Mouse (Mus musculus) frontal cortex, adult 2 months (tissue): ENCODE data around the gene Drd4. TPM values are rescaled to one million over a fixed set of nuclear protein-coding genes. Genes with fewer than 3 reads are reported as not detected.

Experiments used
- DNase-seq, 2 experiments: peaks; one replicate each; pipeline ENCODE4 v3.0.0; 2022; ENCODE audit warnings: low spot score in 1 of 2; ENCODE audit errors: extremely low spot score in 1 of 2
- polyA plus RNA-seq: library from polyadenylated mRNA; depleted of rRNA; stranded (reverse); fragments of >200 nt; gene quantifications from 2 replicates; pipeline ENCODE4 v1.2.3, GENCODE M21; 2012; rRNA removed

Drd4 gene
- polyA plus RNA-seq, 1 experiment, result 0.48 TPM

DNA sequence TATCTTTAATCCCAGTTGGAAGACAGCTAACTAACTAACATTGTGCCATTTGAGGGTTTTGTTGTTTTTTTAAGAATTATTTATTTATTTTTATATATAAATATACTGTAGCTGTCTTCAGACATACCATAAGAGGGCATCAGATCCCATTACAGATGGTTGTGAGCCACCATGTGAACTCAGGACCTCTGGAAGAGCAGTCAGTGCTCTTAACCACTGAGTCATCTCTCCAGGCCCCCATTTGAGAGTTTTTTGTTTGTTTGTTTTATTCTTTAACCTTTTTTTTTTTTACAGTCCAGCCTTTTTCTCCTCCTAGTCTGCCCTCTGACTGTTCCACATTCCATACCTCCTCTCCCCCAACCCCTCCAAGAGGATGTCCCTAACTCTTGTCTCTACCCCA lies 38.9 kb downstream of the Drd4 start:
- DNase-seq, result no peak

DNA sequence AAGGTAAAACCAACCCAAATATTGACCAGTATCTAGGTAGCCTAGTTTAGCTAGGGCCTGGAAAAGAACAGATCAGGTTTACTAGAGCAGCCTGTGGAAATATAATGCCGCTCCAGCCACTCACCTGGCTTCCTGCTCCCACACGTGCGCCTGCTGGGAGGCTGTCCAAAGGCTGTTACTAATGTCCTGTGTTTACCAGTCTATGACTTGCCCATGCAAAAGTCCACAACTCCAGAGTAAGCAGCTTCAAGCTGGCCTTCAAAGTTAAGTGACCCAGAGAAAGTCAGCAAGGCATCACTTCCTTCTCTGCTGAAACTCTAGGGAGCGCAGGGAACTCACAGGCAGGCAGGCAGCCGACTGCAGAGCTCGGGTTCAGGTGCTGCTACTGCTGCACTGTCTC lies 40.2 kb downstream of the Drd4 start:
- DNase-seq, result no peak

DNA sequence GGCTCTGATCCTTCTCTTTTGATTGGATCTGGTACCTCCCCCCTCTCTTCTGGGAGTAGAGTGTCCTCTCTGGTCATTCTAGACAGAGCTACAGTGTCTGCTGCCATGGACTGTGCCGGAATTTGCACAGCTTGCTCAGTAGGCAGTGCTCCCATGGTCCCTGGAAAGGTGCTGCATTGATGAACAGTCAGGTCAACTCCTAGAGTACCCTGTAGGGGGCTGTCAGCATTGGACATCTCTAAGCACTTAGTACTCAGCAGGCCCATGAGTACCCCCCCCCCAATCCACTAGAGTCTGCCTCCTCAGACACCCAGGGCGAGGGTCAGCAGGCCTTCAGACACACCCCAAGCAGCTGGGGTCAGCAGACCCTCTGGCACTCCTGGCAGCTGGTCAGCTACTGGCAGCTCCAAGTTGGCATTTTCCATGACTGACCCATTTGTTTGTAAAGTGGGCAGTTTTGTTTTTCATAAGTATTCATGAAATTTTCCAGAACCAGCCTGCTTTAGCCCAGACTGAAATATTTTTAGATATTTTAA lies 43.3 kb downstream of the Drd4 start:
- DNase-seq, result no peak

DNA sequence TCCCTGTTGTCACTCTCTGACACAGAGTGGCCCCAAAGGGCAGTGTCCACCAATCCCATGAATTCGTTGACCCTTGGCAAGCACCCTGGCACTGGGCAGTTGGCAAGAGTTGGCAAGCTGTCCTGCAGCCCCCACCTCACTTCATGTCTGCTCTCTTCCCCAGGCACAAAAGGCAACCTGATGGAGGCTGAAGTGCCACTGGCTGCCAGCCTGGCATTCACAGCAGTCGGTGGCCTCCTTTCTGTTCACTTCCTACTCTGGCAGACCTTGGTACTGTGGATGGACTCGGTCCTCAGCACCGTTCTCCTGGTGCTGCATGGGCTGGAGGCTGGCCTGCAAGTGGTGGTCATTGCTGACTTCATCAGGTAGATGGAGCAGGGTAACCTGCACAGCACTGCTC lies 43.9 kb downstream of the Drd4 start:
- peak in 1 of 2 experiments; percentile 30 for DNase-seq

DNA sequence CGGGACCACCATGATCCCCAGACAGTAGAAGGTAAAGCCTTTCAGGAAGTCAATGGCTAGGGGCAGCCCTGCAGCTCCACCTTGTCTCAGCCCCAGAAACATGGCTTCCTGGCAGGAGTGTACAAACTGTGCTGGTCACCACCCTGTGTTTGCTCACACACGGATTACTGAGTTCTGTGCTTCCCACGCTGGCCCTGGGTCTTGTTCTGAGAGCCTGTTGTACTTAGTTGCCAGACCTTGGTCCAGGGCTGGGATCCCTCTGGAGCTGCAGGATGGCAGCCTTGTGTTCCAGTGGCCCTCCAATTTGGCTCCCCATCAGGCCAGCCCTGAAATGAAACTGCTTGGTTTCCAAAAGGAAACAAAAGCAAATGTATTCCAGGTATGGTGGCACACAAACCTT lies 44.5 kb downstream of the Drd4 start:
- DNase-seq, result no peak

DNA sequence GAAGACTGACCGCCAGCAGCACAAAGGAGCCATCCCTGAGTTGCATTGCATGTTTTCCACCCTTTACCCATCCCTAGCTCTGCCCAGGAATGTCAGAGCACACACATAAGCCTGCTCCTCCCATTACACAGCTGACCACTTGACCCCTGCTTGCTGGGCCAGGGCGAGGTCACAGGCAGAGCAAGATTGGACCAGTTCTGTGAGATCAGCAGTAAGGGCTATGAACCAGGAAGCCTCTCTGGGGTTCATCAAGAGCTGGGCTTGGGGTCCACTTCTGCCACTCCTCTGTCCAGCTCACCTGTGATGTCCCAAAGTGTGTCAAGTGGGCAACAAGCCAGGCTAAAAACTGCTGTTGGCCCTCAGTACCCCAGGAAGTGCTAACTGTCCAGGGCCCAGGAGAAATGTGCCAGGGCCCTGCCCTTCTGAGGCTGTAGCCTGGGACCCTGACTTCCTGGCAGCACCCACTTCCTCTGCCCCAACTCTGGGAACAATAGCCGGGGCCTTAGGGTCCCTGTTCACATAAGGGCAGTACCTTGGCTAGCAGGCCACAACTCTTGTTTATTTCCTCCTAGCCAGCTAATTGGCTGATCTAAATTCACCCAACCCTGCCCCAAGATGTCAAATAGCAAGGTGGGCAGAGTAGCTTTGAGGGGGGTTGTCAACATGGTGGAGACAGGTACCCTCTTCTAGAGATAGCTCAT lies 46.1 kb downstream of the Drd4 start:
- no peak for DNase-seq

DNA sequence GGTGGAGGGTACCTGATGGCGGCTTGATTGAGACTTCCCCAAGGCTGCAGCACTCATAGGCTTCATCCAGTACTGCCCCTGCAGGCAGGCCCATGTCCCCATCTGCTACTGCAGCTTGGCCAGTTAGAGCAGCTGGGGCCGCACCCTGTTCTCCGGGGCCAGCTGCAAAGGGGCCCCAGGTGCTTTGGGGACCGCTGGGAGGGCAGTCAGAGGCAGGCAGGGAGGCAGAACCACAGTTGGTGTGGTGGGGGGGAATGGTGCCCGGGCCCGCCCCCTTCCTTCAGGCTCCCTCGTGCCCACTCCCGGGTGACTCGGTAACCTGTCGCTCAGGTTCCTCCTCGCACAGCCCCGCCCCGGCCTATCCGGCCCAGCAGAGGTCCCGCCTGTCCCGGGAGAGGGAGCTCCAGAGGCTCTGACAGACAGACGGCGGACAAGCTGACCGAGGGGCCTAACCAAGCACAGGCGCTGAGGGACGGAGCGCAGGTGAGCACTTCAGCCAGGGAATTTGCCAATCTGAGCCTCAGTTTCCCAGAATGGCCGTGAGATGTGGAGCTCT lies 46.8 kb downstream of the Drd4 start, which contains the start of gene Eps8l2:
Gene Eps8l2, plus strand, starts transcription at position 305 of the 556 bp plus-strand sequence.
- no peak for DNase-seq

DNA sequence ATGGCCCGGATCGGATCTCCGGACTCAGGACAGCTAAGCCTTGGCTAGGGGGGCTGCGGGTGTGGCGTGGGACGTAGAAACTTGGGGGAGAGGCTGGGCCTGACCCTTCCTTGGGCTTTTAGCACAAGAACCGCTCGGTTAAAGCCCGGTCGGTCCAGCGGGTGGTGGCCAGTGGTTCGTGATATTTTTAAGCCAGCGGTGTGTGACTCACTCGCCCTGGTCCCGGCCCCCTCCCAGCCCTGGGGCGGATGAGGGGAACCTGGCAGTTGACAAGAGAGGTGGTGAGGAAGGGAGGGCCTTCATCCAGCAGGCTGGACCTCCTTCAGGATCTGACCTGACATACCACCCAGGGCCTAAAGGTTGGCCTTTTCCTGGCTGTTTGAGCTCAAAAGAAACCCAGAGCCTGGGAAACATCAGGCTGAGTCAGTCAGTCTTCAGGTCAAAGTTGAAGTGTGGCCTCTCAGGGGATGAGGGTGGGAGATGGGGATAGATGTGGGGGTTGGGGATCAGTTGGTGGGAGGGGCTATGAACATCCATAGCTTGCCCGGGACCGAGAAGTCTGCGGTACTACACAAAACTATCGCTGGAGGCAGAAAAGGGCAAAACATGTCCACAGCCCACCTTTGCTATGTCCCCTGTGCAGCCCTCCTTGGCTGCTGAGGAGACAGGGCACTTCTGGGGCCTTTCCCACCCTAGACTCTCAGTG lies 47.6 kb downstream of the Drd4 start:
- DNase-seq, result no peak

DNA sequence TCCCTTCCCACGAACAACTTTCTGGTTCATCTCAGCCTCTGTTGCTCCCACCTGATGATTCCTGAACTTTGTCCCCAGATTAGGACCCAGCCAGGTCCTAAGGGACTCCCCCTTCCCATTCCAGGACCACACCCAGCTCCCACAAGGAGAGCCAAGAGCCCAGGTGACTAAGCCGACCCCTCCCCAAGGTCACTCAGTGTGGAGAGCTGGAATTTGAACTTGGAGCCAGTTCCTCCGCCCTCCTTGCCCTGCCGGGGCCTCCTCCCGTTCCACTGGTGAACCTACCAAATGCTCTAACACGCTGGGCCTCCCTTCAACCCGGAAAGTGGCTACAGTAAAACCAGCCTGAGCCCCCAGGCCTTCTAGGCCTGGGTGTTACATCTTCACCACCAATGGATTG lies 48.2 kb downstream of the Drd4 start:
- DNase-seq, result no peak

DNA sequence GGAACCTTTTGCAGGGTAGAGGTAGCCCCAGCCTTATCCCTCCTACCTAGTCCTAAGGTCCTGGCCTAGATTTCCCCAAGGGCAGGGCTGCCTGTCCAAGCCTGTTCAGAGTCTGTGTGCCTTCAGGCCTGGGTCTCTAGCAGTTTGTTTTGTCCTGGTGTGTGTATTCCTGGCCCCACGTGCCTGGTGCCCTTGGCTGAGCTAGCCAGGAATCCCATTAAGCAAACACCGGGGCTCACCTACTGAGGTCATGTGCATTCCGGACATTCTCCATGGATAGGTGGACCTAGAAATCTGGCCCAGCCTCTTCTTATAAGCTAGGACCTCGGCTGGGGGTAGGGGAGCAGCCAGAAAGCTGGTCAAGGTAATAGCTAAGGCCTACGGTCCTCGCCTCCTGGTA lies 48.7 kb downstream of the Drd4 start:
- no peak for DNase-seq

DNA sequence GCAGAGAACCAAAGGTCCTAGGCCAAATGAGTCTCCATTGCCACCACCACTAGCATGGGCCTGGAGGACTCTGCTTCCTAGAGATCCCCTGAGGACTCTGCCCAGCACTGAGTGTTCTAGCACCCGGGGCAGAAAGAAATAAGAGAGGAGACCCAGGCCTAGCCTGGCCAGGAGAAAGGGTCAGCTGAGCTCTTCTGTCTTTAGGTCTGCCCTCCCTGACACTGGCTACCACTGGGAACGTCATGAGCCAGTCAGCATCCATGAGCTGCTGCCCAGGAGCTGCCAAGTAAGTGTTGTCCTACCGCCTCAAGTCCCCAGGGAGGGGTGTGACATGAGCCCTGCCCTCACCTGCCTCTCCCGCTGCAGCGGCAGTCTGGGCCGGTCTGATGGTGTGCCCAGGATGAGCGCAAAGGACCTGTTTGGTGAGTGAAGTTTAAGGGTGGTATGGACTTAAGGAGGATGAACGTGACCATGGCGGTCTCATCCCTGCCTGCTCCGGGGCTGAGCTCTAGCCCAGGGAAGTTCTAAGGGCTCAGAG lies 50.0 kb downstream of the Drd4 start:
- DNase-seq, result no peak

DNA sequence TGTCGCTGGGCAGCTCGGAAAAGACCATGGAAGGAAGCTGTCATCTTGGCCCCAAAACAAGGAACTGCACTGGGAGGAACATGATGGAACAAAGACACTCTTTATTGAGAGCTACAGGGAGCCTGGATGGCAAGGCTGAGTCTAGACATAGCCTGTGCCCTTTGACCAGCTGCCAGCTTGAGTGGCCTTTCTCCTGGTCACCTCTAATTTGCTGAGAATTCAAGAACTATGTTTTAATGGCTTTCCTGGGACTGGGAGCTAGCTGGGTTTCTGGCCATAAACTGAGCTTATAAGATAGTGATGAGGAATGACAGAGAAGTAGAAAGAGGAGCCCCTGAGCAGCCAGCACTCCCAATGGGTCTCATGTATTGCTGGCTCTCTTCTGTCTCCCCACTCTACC lies 51.4 kb downstream of the Drd4 start:
- no peak for DNase-seq

DNA sequence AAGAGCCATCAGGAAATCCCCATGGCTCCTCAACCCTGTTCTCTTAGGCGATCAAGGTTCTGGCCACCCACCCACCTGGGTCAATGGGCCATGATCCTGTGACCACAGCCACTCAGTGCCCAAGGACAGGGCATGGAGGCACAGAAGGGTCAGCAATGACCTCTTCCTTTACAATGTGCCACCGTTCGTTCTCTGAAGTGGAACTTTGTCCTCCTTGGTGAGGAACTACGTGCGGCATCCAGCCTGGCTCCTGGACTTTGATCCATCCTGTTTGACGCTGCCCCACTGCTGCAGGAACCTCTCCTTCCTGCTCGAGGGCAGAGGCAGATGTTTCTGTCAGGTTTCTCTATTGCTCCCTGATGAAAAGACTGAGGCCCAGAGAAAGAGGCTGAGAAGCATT lies 51.9 kb downstream of the Drd4 start:
- DNase-seq, result no peak

DNA sequence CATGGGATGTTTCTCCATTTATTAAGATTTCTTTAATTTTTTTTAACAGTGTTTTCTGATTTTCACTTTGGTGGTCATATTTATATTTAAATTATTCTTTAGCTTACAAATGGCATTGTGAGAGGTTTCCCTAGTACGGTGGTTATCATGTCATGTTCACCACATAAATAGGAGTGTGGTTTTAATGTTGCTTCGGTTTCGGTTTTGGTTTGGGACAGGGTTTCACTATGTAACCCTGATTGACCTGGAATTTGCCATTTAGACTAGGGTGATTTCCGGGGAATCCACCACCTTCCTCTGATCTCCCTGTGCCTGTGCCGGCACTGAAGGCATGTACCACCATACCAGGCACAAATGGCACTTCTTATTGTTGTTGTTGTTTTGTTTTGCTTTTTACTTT lies 53.0 kb downstream of the Drd4 start:
- DNase-seq, result no peak

Other genes with a start within 250 kb of the Drd4 start
- gene B4galnt4, start 230.9 kb upstream of the Drd4 start, polyA plus RNA-seq, result 99.1 and 103 TPM in 2 replicates
- gene Pkp3, start 213.8 kb upstream of the Drd4 start, polyA plus RNA-seq, result 0.11 and 0.22 TPM in 2 replicates
- gene Sigirr, start 191.4 kb upstream of the Drd4 start, polyA plus RNA-seq, result 3.7 and 4.0 TPM in 2 replicates
- gene Ano9, start 174.2 kb upstream of the Drd4 start, polyA plus RNA-seq, result 0.08 and 0.10 TPM in 2 replicates
- gene Ptdss2, start 169.6 kb upstream of the Drd4 start, polyA plus RNA-seq, result 52.1 and 62.4 TPM in 2 replicates
- gene Rnh1, start 119.1 kb upstream of the Drd4 start, polyA plus RNA-seq, result 34.5 and 36.4 TPM in 2 replicates
- 243 and 245 TPM in 2 replicates for gene Hras, start 98.0 kb upstream of the Drd4 start, polyA plus RNA-seq
- 4.8 and 5.5 TPM in 2 replicates for gene Lrrc56, start 97.8 kb upstream of the Drd4 start, polyA plus RNA-seq
- 0.17 and 0.20 TPM in 2 replicates for gene Lmntd2, start 77.9 kb upstream of the Drd4 start, polyA plus RNA-seq
- 1.8 and 2.3 TPM in 2 replicates for gene Rassf7, start 76.1 kb upstream of the Drd4 start, polyA plus RNA-seq
- 31.0 and 35.1 TPM in 2 replicates for gene Phrf1, start 63.2 kb upstream of the Drd4 start, polyA plus RNA-seq
- 7.7 and 8.6 TPM in 2 replicates for gene Irf7, start 25.5 kb upstream of the Drd4 start, polyA plus RNA-seq
- not detected in 2 replicates for gene Cdhr5, start 15.2 kb upstream of the Drd4 start, polyA plus RNA-seq
- 12.4 and 29.9 TPM in 2 replicates for gene Sct, start 12.9 kb upstream of the Drd4 start, polyA plus RNA-seq
- 43.0 and 43.8 TPM in 2 replicates for gene Deaf1, start 35.7 kb downstream of the Drd4 start, polyA plus RNA-seq
- gene Tmem80, start 35.7 kb downstream of the Drd4 start, polyA plus RNA-seq, result 60.4 and 64.8 TPM in 2 replicates
- 4.4 and 5.5 TPM in 2 replicates for gene Eps8l2, start 46.9 kb downstream of the Drd4 start, polyA plus RNA-seq
- gene Taldo1, start 100.2 kb downstream of the Drd4 start, polyA plus RNA-seq, result 151 and 152 TPM in 2 replicates
- gene Gatd1, start 122.1 kb downstream of the Drd4 start, polyA plus RNA-seq, result 49.9 and 55.6 TPM in 2 replicates
- gene Cend1, start 137.5 kb downstream of the Drd4 start, polyA plus RNA-seq, result 204 and 235 TPM in 2 replicates
- 227 and 251 TPM in 2 replicates for gene Slc25a22, start 145.9 kb downstream of the Drd4 start, polyA plus RNA-seq
- gene Pidd1, start 152.0 kb downstream of the Drd4 start, polyA plus RNA-seq, result 3.3 and 3.5 TPM in 2 replicates
- gene Rplp2, start 155.4 kb downstream of the Drd4 start, polyA plus RNA-seq, result 556 and 592 TPM in 2 replicates
- 27.5 and 29.8 TPM in 2 replicates for gene Pnpla2, start 163.2 kb downstream of the Drd4 start, polyA plus RNA-seq
- gene Cracr2b, start 169.1 kb downstream of the Drd4 start, polyA plus RNA-seq, result 5.1 and 8.7 TPM in 2 replicates
- 61.0 and 61.7 TPM in 2 replicates for gene Cd151, start 175.4 kb downstream of the Drd4 start, polyA plus RNA-seq
- gene Polr2l, start 183.1 kb downstream of the Drd4 start, polyA plus RNA-seq, result 41.5 and 47.6 TPM in 2 replicates
- 38.7 and 40.9 TPM in 2 replicates for gene Tspan4, start 183.2 kb downstream of the Drd4 start, polyA plus RNA-seq
- 35.8 and 46.7 TPM in 2 replicates for gene Chid1, start 247.9 kb downstream of the Drd4 start, polyA plus RNA-seq